Mouse (Mus musculus): ENCODE data around the gene Clptm1.

Gene Clptm1

DNA sequence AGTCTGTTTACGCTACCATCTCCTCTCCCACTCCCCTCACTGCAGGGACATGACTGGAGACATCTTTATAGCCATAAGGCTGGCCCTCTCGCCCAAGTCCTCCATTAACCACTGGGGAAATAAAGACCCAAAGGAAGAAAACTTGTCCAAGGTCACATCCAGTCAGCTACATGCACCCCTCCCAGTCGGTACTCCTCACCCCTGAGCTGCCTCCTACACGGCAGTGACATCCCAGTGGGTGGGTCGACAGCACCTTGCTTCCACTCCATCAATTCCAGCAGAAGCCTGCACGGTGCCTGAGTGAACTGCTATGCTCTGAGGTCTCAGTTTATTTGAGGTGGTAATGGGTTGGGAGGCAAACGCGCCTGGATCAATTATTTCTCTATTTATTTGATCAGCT is 893 bp downstream of the Clptm1 start:
- peak; percentile 60 for DNase-seq

DNA sequence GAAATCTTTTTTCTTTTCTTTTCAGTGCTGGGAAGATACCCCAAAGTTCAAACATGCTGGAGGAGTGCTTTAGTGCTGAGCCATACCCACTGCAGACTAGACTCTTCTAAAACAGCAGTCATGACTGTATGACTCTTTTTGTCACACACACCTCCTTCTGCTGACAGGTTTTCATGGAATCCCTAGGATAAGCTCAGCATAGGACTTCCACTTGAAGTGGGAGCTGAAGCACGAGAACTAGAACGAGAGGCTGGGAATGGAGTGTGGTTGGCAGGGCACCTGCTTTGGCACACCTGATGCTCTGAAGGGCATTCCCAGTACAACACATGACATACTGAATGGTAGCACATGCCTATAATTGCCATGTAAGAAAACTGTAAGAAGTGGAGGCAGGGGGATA is 12.2 kb downstream of the Clptm1 start:
- DNase-seq: no peak

DNA sequence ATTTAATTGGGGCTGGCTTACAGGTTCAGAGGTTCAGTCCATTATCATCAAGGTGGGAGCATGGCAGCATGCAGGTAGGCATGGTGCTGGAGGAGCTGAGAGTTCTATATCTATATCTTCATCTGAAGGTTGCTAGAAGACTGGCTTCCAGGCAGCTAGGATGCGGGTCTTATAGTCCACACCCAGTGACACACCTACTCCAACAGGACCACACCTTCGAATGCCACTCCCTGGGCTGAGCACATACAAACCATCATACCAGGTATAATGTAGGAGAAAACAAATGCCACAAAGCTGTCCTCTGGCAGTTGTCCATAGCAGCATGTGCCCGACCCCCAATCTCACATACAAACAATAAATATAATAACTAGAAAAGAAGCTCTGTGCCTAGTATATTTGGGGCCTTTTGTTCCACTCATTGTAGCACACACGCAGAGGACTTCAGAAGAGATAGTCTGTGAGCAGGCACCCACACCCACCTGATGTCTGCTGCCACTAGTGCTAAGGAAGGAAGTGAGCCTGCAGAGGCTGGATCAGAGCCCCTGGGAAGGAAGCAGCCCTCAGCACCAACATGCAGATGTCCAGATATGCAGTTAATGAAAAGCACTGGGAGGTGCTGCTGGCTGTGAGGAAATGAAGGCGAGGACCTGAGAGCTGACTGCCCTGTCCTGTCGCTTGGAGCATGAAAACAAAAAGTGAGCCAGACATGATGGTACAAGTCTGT is 13.6 kb downstream of the Clptm1 start:
- no peak for DNase-seq

DNA sequence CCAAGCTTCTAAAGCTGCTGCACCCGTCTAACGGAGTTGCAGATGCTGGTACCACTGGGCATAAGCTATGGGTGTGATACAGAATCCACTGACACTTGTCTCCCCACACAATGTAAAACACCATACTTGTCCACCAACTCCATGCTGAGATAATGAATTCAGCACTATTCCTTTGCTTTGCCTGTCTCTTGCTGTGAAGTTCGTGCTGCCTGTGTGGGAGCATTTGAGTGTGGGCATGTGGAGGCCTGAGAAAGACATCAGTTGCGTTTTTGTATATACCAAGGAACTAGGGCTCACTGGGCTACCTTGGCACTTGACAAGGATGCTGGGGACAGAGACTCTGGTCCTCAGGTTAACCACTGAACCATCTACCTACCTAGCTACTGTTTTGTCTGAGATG is 23.6 kb downstream of the Clptm1 start:
- no peak for DNase-seq

DNA sequence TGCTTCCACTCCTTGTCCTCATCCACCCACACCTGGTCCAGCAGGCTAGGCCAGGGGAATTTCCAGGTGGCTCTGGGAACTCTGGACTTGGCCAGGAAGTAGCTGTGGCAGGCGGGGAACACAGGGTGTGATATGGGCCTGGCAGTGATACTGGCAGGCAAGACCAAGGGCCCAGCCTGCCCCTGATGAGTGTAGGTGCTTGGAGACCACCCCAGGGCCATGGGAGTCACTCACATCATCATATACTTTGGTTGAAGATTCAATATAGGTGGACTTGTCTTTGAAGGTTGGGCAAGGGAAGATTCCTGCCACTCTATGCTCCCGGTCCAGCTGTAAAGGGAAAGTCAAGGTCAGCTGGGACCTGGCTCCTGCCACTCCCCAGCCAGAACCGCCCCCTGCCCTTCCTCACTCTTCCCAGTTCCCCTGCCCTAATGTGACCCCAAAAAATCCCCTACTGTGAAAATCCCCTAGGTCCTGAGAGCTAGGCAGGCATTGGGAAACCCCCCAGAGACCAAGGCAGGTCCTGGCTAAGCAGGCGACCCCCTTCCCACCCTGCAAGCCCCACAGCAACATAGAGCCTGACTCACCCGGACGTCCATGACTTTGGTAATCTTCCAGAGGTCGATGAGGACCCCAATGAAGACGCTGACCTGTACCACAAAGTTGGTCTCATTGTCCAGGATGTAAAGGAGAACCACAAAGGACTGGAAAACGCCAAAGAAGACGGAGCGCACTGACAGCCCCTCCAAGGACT is 29.6 kb downstream of the Clptm1 start:
- no peak for DNase-seq

DNA sequence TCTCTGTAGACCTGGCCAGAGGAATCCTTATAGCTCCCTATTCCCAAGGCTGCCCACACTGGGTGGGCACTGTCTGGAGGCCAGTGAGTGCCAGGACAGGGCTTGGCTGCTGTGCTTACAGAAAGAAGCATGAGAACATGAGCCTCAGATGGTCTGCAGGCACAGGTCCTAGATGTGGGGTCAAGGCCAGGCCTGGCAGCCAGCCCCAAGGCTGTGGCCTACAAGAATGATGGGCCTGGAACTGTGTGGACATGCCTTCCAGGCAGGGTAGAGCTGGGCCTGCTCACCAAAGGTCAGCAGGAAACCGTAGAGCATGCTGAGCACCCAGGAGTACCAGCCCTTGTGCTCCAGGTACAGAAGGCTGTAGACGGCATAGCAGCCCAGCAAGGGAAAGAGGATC is 30.2 kb downstream of the Clptm1 start:
- no peak for DNase-seq

DNA sequence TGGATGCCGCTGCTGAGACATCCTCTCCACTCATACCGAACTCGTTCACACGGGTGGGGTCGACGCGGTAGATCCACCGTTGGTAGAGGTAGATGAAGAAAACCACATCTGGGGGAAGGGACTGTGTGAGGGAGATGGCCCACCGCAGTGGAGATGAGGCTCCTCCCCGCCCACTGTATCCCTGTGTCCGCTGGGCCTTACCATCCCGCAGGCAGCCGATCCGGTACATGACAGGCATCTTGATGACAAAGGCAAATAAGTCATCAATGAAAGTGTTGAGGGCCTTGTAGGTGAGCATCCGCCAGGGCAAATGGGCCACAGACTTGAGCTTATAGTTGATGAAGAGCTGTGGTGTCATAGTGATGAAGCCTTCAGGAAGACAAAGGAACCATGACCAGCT is 31.0 kb downstream of the Clptm1 start:
- DNase-seq: no peak

DNA sequence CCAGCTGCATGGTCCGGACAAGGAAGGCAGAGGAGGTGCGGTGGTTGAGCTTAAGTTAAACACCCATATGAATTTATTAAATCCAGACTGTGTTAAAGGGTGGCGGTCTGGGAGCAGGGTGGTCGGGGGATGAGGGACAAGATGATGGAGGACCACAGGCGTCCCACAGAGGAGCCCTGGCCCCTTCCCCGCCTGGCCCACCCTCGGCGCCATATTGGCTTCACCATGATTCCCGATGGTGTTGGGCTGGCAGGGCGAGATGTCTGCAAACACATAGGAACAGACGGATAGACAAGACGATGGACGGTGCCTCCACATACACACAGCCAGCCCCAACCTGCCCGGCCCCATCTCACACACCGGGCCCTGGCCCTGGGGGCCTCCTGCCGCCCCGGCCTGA is 31.6 kb downstream of the Clptm1 start:
- DNase-seq: no peak

DNA sequence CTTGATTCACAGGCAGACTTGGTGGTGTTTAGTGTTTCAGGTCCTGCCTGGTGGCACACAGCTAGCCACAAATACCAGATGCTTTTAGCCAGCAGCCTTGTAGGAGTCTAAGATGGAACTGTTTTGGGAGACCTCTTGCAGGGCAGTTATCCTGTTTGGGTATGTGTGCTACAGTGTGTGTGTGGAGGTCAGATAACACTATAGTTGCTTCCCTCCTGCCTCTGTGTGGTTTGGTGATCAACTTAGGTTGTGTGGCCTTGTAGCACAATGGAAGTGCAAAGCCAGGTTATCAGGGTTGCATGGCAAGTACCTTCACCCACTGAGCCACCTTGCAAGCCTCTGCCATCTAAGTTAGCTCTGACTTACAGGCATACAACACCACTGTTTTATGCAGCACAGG is 32.1 kb downstream of the Clptm1 start:
- no peak for DNase-seq

DNA sequence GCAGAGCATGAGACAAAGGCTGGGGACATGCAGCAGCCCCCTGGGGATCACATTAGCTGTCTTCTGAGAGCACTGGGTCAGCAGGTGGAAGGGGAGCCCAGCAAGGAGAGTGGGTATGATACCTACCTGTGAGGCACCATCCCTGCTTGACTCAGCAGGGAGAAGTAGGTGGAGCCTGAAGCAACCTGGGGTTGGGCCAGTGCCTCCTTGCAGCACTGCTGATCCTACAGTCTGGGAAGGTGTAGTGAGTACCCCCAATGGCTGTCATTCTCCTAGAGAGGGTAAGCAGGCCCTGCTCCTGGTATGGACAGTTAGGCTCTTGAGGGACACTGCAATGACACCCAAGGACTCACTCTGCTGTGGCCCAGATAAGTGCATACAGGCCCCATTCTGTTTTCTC is 32.6 kb downstream of the Clptm1 start:
- no peak for DNase-seq

DNA sequence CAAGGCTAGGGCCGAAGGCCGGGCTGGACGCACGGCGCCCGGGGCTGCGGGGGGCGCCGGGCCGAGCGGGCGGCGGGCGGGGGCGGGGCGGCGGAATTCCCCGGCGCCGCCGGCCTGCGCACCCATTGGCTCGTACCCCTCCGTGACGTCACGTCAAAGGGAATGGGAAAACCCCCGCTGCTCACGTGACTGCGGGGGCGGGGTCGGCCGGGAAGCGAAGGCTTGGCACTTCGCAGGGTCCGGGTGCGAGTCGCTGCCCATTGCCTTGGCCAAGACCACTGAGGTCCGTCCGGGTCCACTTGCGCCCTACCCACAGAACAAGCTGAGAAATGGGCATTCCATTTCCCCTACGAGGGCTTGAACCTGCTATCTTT is 35.5 kb downstream of the Clptm1 start, which contains the start of gene Relb:
Relb (minus strand) TSS at position 78 of the 374 bp plus-strand sequence.
- peak; percentile 84 for DNase-seq

DNA sequence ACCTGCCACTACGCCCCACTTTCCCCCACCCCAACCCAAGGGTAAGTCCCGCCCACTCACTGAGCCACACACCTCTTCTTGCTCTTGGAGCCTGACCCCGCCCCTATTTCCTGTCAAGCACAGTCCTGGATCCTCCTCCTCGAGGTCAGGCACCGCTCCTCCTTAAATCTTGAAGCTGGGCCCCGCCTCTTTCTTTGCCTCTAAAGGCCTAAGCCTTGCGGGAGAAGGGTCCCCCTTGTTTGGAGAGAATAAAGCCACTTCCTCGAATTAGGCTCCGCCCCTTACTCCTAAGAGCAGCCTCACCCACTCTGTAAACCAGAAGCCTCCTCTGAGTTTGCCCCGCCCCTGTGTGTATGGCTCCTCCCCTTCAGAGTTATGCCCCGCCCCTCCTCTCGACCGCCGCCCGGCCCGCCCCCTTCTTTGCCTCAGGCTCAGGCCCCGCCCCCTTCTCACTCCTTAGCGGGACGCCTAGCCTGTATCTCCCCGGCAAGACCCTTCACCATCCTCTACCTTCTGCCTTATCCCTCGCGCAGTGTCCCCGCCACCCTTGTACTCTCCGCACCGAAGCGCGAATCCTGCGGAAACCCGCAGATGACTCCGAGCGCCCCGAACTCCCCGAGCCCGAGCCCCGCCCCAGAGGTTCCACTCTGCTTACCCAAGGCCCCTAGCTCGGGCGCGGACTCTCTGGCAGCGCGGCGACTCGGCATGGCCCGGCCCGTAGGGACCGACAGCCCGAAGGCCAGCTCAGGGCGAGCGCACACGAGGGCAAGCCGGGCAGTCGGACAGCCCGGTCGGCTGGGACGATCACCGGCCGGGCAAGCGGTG is 36.1 kb downstream of the Clptm1 start:
- peak; percentile 86 for DNase-seq

DNA sequence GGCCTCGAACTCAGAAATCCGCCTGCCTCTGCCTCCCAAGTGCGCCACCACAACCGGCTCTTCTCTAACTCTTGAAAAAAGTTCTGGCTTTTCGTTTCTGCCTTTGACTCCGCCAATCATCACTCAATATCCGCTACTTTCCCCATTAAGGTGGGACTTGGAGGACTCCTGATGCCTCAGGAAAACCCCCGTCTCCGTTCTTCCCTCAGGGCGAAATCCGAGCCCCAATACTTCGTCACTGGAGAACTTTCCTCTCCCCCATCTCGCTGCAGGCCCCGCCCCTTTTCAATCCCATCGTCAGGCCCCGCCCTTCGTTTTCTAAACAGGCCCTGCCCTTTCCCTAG is 36.7 kb downstream of the Clptm1 start:
- no peak for DNase-seq

DNA sequence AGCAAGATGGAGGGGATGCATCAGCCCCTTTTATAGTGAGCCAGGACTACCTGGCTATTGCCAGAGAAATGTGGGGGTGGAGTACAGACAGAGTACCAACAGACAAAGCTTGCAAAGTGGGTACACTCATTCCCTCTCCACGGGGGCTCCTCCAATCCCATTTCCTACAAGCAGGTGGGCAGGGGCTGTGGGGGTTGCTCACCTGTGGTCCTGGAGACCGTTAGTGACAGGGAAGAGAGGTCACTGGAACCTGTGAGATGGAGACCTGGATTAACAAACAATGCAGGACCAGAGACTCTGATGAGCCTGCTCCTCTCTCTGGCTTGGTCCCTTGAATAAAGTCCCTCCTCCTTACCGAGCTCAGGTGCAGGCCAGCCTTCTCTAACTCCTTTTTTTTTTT is 37.1 kb downstream of the Clptm1 start:
- no peak for DNase-seq

DNA sequence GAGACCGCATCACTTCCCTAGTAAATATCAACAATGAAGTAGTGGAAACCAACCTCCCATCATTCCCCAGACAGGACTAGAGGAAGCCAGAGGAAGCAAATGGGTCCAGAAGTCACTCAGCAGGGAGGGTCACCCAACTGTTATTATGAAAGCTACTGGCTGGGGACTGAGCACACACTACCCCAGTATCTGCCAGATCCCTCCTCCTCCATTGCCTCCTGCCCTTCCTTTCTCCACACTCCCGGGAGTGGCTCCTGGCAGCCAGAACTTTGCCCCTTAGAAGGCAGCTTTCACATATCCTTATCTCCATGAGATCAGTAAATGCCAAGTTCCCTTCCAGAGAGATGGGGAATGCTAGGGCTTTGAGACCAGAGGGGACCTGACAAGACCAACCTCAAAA is 41.4 kb downstream of the Clptm1 start:
- no peak for DNase-seq

DNA sequence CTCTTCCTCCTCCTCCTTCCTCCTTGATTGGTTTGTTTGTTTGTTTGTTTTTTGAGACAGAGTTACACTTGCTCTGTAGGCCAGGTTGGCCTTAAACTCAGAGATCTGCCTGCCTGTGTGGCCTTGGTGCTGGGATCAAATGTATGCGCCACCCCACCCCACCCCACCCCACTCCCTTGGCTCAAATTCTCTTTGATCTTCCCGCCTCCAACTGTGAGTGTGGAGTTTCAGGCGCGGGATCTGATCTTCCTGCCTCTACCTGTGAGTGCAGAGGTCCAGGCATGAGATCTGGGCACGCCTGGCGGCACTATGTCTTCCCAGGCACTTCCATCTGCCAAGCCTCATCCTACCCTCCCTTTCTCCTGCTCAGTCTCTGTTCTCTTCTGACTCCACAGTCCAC is 42.6 kb downstream of the Clptm1 start:
- no peak for DNase-seq

DNA sequence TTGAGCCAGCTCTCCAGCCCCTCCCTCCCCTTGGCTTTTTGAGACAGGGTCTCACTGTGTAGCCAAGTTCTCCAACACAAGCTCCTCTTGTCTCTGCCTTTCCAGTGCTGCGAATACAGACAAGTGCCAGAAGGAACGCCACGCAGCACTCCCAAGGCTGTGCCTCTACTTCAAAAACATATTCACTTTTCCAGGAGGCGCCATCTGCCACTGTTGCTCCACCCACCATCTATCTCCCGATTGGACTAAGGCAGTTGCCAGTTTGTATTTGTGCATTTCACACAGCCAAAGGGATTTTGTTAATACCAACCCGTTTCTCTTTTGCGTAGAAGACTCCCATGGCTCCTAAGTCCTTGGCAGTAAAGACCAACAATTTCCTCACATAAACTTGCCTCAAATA is 44.0 kb downstream of the Clptm1 start:
- no peak for DNase-seq

DNA sequence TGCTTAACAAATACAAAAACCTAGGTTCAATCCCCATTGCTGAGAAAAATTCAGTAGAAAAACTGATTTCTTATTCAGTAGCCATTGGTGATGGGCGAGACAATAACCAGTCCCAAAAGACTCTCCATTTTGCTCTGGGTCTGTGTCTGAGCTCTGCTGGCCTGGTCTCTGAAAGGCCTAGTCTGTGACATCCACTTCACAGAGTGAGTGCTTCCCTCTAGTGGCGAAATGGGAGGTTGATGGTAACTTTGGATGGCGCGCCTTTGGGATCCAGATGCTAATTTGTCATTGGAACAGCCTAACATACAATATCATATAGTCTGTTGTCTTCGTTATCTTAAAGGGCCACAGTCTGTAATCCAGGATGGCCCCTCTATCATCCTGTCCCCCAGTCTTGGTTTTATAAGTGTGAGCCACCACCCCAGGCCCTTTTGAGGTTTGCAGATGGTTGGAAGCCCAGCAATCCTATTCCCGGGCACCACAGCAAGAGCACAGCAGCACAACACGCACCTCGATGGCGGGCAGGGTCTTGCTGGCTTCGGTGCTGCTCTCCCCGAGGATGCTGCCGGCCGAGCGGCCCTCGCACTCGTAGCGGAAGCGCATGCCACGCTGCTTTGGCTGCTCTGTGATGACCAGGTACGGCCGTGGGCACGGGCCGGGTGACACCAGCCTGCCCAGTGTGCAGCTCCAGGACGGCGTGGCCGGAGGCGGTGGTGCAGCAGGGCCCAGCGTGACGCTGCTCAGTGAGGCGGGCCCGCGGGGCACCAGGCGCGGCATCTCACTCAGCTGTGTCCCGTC is 45.6 kb downstream of the Clptm1 start:
- DNase-seq: peak; percentile 66

DNA sequence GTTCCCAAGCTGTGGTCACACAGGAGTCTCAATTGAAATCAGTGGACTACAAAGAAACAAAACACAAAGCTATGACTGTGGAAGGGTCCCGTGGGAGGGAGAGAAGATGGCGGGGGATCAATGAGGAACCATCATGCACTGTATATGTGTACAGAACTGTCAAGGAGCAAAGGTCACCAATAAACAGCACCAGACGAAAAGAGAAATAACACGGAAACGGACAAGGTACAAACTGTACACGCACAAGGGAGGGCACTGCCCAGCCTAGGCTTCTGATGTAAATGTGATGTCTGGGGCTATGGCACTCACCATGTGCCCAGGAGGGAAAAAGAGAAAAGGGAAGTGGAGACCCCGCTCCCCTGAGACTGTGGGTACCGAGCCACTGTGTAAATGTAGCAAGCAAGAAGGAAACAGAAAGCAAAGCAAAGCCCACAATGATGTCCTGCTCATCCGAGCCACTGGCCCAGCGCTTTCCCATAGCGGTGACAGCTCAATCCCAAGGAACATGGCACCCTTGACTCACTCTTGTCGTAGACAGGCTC is 49.7 kb downstream of the Clptm1 start:
- no peak for DNase-seq

DNA sequence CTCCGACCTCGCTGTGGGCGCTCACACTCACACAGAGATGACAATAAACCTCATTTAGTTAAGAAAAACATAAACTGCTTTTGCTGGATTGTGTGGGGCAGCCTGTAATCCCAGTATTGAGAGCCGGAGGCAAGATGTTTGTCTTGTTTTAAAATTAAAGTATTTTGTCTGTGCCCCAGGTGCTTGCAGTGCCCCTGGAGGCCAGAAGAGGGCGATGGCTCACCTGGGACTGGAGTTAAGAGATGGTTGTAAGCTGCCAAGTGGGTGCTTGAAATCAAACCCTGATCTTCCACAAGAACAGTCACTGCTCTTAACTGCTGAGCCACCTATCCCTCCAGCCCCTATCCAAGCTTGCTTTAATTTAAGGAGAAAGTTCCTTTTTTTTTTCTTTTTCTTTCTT is 53.9 kb downstream of the Clptm1 start:
- DNase-seq: no peak

DNA sequence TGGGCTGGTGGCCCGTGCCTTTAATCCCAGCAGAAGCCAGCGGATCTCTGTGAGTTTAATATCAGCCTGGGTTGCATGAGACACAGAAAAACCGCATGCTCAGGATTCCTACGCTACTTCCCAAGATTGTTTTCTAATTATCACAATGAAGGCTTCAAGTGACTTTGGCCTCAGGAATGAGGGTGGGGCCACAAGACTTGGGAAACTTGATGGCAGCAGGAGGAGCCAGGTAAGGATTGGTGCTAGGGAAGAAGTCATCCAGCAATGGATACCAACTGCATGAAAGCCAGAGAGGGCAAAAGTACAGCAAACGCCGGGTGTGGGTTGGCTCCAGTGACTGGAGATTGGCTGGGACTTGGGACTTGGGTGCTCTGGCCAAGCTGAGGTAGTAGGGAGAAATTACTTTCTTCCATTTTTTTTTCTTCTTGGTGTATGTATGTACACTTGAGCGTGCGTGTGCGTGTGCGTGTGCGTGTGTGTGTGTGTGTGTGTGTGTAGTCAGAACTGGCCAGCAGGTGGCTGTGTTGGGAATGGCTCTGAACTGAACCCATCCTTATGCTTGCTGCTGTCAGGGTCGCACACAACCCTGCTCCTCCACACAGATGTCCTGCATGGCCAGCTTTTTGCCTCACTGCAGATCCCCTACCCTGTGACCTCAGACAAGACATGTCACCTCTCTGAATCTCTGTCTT is 55.0 kb downstream of the Clptm1 start:
- DNase-seq: no peak

DNA sequence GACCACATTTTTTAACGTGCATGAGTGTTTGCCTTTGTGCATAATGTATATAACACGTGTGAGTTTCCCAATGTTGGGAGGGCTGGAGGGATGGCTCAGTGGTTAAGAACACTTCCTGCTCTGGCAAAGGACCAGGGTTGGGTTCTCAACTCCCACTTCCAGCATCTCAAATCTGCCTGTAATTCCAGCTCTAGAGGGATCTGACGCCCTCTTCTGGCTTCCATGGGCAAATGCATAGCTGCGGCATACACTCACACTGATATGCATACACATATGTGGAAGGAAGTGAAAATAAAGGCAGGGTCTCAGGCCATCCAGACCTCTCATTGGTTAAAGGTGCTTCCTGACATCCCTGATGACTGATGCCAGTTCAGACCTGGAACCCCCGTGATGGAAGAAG is 57.5 kb downstream of the Clptm1 start:
- no peak for DNase-seq
